Mouse (Mus musculus): ENCODE measurements around the gene Rnf41.

The Rnf41 gene

GRCm38 (mm10) chr10:128459409-128460269 is 48.2 kb downstream of the Rnf41 start:
- no peak for TF ChIP-seq GATA4 (IDR thresholded peaks at IDR 0.05; ENCODE audit: insufficient replicate concordance, low read length)

GRCm38 (mm10) chr10:128460270-128460630 is 48.8 kb downstream of the Rnf41 start:
- no peak for TF ChIP-seq GATA4 (IDR thresholded peaks at IDR 0.05; ENCODE audit: insufficient replicate concordance, low read length)

GRCm38 (mm10) chr10:128474366-128474765 is 62.9 kb downstream of the Rnf41 start:
- TF ChIP-seq GATA4 (IDR thresholded peaks at IDR 0.05; ENCODE audit: insufficient replicate concordance, low read length) = no peak

GRCm38 (mm10) chr10:128486370-128486769 is 74.9 kb downstream of the Rnf41 start:
- no peak for TF ChIP-seq GATA4 (IDR thresholded peaks at IDR 0.05; ENCODE audit: insufficient replicate concordance, low read length)

GRCm38 (mm10) chr10:128487861-128488712 is 76.6 kb downstream of the Rnf41 start:
- no peak for TF ChIP-seq GATA4 (IDR thresholded peaks at IDR 0.05; ENCODE audit: insufficient replicate concordance, low read length)

- no peak for TF ChIP-seq GATA4 (IDR thresholded peaks at IDR 0.05; ENCODE audit: insufficient replicate concordance, low read length)
Observed at GRCm38 (mm10) chr10:128488776-128489175, 77.3 kb downstream of the Rnf41 start.

GRCm38 (mm10) chr10:128489380-128489779 is 77.9 kb downstream of the Rnf41 start:
- TF ChIP-seq GATA4 (IDR thresholded peaks at IDR 0.05; ENCODE audit: insufficient replicate concordance, low read length) = no peak

- TF ChIP-seq GATA4 (IDR thresholded peaks at IDR 0.05; ENCODE audit: insufficient replicate concordance, low read length) = no peak
Observed at GRCm38 (mm10) chr10:128489785-128490184, 78.3 kb downstream of the Rnf41 start.

GRCm38 (mm10) chr10:128490232-128490631 is 78.8 kb downstream of the Rnf41 start:
- no peak for TF ChIP-seq GATA4 (IDR thresholded peaks at IDR 0.05; ENCODE audit: insufficient replicate concordance, low read length)

- no peak for TF ChIP-seq GATA4 (IDR thresholded peaks at IDR 0.05; ENCODE audit: insufficient replicate concordance, low read length)
Observed at GRCm38 (mm10) chr10:128490912-128491311, 79.5 kb downstream of the Rnf41 start.

All from liver, adult (tissue).